Mouse (Mus musculus): ENCODE results near the gene Rif1. TPM values are rescaled to one million over a fixed set of nuclear protein-coding genes. Genes with fewer than 3 reads are reported as not detected.

Gene Rif1
- polyA plus RNA-seq, 1 experiment from 2014 or later: 39.4 TPM

DNA sequence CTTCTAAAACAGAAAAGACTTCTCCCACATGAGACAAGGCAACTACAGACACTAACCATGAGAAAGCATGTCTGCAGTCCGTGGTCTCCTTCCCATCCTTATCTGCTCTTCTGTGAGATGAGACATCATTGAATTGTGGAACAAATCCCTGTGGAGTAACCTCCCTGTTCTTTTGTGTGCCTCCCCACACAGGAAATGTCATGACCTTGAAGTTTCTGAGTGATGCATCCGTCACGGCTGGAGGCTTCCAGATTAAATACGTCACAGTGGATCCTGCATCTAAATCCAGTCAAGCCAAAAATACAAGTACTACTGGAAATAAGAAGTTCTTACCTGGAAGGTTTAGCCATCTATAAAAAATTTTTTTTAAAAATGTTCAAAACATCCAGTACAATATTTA lies 17.0 kb upstream of the Rif1 start:
- Histone ChIP-seq H3K4me1 (ENCODE audit: control insufficient read depth, insufficient read depth, low read length) (no peaks in the 10 kb centered on the region), H3K27me3 (ENCODE audit: control insufficient read depth, insufficient read depth, low read length) (no peaks in the 10 kb centered on the region), H3K4me2 (ENCODE audit: low read depth) (no peak overlapping the region), H3K27ac (ENCODE audit: low read depth, low read length) (no peak overlapping the region), H3K9me3 (ENCODE audit: control insufficient read depth, low read length) (no peaks in the 10 kb centered on the region), H3K4me3 (ENCODE audit: low read depth, low read length) (no peak overlapping the region), H3K9ac (ENCODE audit: low read length) (no peak overlapping the region), H3K36me3 (ENCODE audit: control insufficient read depth, insufficient read depth, low read length) (no peaks in the 10 kb centered on the region)
- DNase-seq (ENCODE audit: low spot score) (no peak), ATAC-seq (ENCODE audit: insufficient read depth, low FRiP score, low TSS enrichment) (no peak)
- 48% methylated on average over 4 of the region's 4 CpGs for WGBS

DNA sequence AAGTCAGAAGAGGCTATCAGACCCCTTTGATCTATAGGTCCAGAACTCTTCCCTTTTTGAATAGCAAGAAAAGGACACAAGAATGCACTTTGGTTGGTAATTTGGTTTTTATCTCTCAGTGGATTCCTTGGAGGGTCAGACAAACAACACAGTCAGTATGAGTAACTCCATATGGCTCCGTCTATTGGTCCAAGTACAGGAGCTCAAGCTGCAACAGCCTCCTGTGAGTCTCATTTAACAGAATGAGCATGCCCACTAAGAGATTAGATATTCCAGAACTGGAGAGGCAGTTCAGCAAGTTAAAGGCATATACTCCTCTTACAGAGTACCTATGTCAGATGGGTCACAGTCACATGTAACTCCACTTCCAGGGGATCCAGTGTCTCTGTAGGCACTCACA lies 15.5 kb upstream of the Rif1 start:
- Histone ChIP-seq H3K4me3 (ENCODE audit: low read depth, low read length) (no peak overlapping the region), H3K9ac (ENCODE audit: low read length) (no peak overlapping the region), H3K27ac (ENCODE audit: low read depth, low read length) (no peak overlapping the region), H3K9me3 (ENCODE audit: control insufficient read depth, low read length) (no peaks in the 10 kb centered on the region), H3K4me1 (ENCODE audit: control insufficient read depth, insufficient read depth, low read length) (no peaks in the 10 kb centered on the region), H3K4me2 (ENCODE audit: low read depth) (no peak overlapping the region), H3K36me3 (ENCODE audit: control insufficient read depth, insufficient read depth, low read length) (no peaks in the 10 kb centered on the region), H3K27me3 (ENCODE audit: control insufficient read depth, insufficient read depth, low read length) (no peaks in the 10 kb centered on the region)
- DNase-seq (ENCODE audit: low spot score): no peak
- no peak for ATAC-seq (ENCODE audit: insufficient read depth, low FRiP score, low TSS enrichment)
- WGBS: 79% methylated on average over 1 of the region's 1 CpGs

DNA sequence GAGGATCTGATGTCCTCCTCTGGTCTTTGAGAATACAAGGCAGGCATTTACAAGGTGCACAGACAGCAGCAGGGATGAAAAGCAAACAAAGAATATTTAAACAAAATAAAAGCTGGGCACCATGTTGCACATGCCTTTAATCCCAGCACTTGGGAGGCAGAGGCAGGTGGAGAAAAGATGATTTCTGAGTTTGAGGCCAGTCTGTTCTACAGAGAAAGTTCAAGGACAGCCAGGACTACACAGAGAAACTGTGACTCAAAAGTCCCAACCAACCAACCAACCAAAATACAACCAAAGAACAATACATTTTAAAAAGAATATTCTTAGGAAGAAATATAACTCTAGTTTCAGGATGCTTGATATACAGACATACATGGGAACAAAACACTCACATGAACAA lies 15.0 kb upstream of the Rif1 start:
- Histone ChIP-seq H3K27ac (ENCODE audit: low read depth, low read length) (no peak overlapping the region), H3K27me3 (ENCODE audit: control insufficient read depth, insufficient read depth, low read length) (no peaks in the 10 kb centered on the region), H3K9me3 (ENCODE audit: control insufficient read depth, low read length) (no peaks in the 10 kb centered on the region), H3K4me3 (ENCODE audit: low read depth, low read length) (no peak overlapping the region), H3K4me2 (ENCODE audit: low read depth) (no peak overlapping the region), H3K36me3 (ENCODE audit: control insufficient read depth, insufficient read depth, low read length) (no peaks in the 10 kb centered on the region), H3K4me1 (ENCODE audit: control insufficient read depth, insufficient read depth, low read length) (no peaks in the 10 kb centered on the region), H3K9ac (ENCODE audit: low read length) (no peak overlapping the region)
- DNase-seq (ENCODE audit: low spot score) (no peak), ATAC-seq (ENCODE audit: insufficient read depth, low FRiP score, low TSS enrichment) (no peak)

DNA sequence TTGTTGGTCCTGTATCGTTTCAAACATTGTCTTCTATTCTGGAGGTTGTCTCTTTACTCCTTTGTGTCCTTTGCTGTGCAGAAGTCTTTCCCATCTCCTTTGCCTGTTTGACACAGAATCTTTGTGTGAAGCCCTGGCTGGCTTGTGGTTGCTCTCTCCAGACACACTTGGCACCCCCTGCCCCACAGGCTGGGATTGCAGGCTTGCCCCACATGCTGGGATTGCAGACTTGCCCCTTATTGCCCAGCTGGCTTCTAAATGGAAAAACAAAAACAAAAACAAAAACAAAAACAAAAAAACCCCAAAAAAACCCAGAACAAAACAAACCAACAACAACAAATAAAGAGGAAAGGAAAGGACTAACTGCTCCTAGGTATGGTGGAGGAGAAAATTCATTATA lies 4.0 kb upstream of the Rif1 start:
- 63% methylated on average over 1 of the region's 1 CpGs for WGBS
- DNase-seq (ENCODE audit: low spot score) (no peak), ATAC-seq (ENCODE audit: insufficient read depth, low FRiP score, low TSS enrichment) (no peak)
- Histone ChIP-seq H3K9ac (ENCODE audit: low read length) (no peak overlapping the region), H3K4me3 (ENCODE audit: low read depth, low read length) (no peak overlapping the region), H3K36me3 (ENCODE audit: control insufficient read depth, insufficient read depth, low read length) (no peaks in the 10 kb centered on the region), H3K4me1 (ENCODE audit: control insufficient read depth, insufficient read depth, low read length) (0 out of 2 replicates have a peak, but pooled peaks cover 7% of the 10 kb centered on the region), H3K27ac (ENCODE audit: low read depth, low read length) (no peak overlapping the region), H3K4me2 (ENCODE audit: low read depth) (no peak overlapping the region), H3K27me3 (ENCODE audit: control insufficient read depth, insufficient read depth, low read length) (no peaks in the 10 kb centered on the region), H3K9me3 (ENCODE audit: control insufficient read depth, low read length) (no peaks in the 10 kb centered on the region)

DNA sequence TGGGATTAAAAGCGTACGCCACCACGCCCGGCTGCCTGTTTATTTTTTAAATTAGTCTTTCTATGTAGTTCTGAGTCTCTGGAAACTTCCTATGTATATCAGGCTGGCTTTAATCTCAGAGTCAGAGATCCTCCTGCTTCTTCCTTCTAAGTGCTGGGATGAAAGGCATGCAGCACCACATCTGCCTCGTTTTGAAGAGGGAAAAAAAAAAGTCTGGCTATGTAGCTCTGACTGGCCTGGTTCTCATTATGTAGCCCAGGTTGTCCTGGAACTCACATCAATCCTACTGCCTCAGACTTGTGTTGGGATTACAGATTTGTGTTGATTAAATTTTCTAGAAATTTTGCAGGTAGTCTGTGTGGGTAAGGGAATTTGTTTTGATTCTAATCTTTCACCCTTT lies 1.8 kb upstream of the Rif1 start:
- no peaks in the 10 kb centered on the region for H3K27me3 ChIP-seq (ENCODE audit: control insufficient read depth, insufficient read depth, low read length)
- DNase-seq (ENCODE audit: low spot score): no peak
- no peaks in the 10 kb centered on the region for H3K9me3 ChIP-seq (ENCODE audit: control insufficient read depth, low read length)
- H3K9ac ChIP-seq (ENCODE audit: low read length): no peak overlapping the region
- no peak for ATAC-seq (ENCODE audit: insufficient read depth, low FRiP score, low TSS enrichment)
- no peak overlapping the region for H3K4me3 ChIP-seq (ENCODE audit: low read depth, low read length)
- WGBS: 89% methylated on average over 5 of the region's 5 CpGs
- H3K4me2 ChIP-seq (ENCODE audit: low read depth): no peak overlapping the region
- H3K27ac ChIP-seq (ENCODE audit: low read depth, low read length): no peak overlapping the region
- 0 out of 2 replicates have a peak, but pooled peaks cover 9% of the 10 kb centered on the region for H3K4me1 ChIP-seq (ENCODE audit: control insufficient read depth, insufficient read depth, low read length)
- no peaks in the 10 kb centered on the region for H3K36me3 ChIP-seq (ENCODE audit: control insufficient read depth, insufficient read depth, low read length)

DNA sequence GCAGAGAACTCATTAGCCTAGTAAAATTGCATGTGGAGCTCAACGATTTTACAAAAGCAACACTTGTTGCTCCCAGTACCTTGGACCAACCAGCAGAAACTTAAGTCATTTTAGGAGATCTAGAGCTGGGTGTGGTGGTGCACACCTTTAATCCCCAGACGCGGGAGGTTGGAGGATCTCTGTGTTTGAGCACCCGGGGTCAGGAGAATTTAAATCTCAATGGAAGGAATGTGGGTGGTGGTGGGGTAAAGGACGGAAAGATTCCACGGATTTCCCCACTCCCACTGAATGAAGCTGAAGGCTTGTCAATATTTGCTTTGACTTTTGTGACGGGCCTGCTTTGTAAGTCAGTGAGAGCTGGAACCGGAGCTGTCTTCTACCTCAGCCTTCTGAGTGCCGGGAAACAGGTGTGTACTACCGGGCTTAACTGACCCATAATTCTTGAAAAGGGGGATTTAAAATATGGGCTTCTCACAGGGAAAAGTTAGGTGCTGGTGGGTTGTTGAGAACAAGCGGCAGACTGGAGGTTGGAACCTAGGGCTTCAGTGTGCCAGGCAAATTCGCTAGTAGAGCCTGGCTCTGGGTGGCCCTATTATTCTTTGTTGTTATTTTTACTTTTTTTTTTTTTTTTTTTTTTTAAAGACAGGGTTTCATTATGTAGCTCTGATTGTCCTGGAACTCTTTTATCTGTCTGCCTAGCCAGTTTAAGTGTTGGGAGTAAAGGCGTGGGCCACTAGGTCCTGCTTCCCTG lies 1.2 kb upstream of the Rif1 start:
- H3K4me3 ChIP-seq (ENCODE audit: low read depth, low read length): no peak overlapping the region; the same call in 1 of the 2 replicates
- H3K27me3 ChIP-seq (ENCODE audit: control insufficient read depth, insufficient read depth, low read length): no peaks in the 10 kb centered on the region
- no peak for DNase-seq (ENCODE audit: low spot score)
- H3K9me3 ChIP-seq (ENCODE audit: control insufficient read depth, low read length): no peaks in the 10 kb centered on the region
- H3K27ac ChIP-seq (ENCODE audit: low read depth, low read length): no peak overlapping the region
- H3K4me1 ChIP-seq (ENCODE audit: control insufficient read depth, insufficient read depth, low read length): 0 out of 2 replicates have a peak, but pooled peaks cover 9% of the 10 kb centered on the region
- peak overlapping the region; percentile 70 for H3K4me2 ChIP-seq (ENCODE audit: low read depth)
- no peak for ATAC-seq (ENCODE audit: insufficient read depth, low FRiP score, low TSS enrichment)
- H3K36me3 ChIP-seq (ENCODE audit: control insufficient read depth, insufficient read depth, low read length): no peaks in the 10 kb centered on the region
- H3K9ac ChIP-seq (ENCODE audit: low read length): no peak overlapping the region
- 29% methylated on average over 13 of the region's 13 CpGs for WGBS

DNA sequence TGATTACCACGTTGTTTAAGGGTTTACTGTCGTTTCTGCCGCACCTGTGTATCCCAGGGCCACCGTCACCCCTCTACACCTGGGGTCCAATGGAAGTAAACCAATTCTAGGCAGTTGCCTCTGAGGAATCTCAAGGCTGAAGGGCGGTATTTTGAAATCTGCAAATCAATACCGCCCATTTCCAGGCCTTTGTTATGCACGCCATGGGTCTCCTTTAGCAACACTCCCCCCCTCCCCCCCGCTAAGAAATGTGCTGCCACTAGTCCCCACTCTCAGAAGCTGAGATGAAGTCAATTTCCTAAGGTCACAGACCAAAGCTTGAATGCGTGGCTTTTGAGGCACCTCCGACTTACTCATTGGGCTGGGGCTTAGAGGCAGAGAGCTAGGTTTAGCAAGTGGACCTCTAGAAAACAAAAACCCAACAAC lies 554 bp upstream of the Rif1 start:
- H3K36me3 ChIP-seq (ENCODE audit: control insufficient read depth, insufficient read depth, low read length): peaks cover under 1% of the 10 kb centered on the region; the same call in 1 of the 2 replicates
- H3K4me1 ChIP-seq (ENCODE audit: control insufficient read depth, insufficient read depth, low read length): 0 out of 2 replicates have a peak, but pooled peaks cover 9% of the 10 kb centered on the region
- peak overlapping the region; percentile 95 for H3K9ac ChIP-seq (ENCODE audit: low read length)
- 3% methylated on average over 10 of the region's 10 CpGs for WGBS
- H3K27ac ChIP-seq (ENCODE audit: low read depth, low read length): peak overlapping the region; percentile 70; the same call in 1 of the 2 replicates
- peak; percentile 43 for ATAC-seq (ENCODE audit: insufficient read depth, low FRiP score, low TSS enrichment)
- H3K27me3 ChIP-seq (ENCODE audit: control insufficient read depth, insufficient read depth, low read length): no peaks in the 10 kb centered on the region
- H3K4me3 ChIP-seq (ENCODE audit: low read depth, low read length): peak overlapping the region; percentile 99
- no peak for DNase-seq (ENCODE audit: low spot score)
- peak overlapping the region; percentile 70 for H3K4me2 ChIP-seq (ENCODE audit: low read depth)
- no peaks in the 10 kb centered on the region for H3K9me3 ChIP-seq (ENCODE audit: control insufficient read depth, low read length)

DNA sequence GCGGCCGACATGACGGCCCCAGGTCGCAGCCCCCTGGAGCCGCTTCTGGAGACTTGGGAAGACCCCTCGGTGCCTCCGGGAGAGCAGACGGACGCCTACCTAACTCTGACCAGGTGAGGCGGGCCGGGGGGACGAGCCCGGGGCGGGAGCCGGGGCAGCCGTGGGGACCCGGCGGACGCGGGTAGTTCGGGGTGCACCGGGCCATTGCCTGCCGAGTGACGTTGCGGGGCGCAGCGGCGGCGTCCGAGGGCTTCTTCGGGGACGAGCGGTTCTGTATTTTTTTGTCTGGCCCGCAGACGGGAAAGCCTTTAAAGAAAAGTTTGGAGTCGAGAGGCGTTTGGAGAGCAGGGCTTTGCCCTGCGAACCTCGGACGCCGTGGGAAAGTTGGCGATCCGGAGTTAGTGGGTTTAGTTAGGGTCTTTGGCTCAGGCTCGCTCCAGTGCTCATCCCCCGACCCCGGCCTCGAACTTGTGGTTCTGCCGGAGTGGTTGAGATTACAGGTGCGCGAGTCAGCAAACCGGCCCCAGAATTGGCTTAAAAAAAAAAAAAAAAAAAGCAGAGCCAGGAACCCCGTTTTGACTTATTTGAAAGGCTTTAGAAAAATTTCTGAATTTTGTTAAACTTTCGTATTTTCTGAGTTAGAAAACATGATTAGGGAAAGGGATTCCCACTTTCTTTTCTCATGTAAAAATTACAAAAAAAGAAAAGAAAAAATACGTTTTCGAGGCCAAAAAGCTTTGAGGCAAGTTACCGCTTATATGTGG lies 691 bp downstream of the Rif1 start:
- DNase-seq (ENCODE audit: low spot score) (no peak), ATAC-seq (ENCODE audit: insufficient read depth, low FRiP score, low TSS enrichment) (no peak; the same call in 1 of the 2 replicates)
- Histone ChIP-seq H3K4me3 (ENCODE audit: low read depth, low read length) (peak overlapping the region; percentile 99), H3K4me1 (ENCODE audit: control insufficient read depth, insufficient read depth, low read length) (0 out of 2 replicates have a peak, but pooled peaks cover 9% of the 10 kb centered on the region), H3K9me3 (ENCODE audit: control insufficient read depth, low read length) (no peaks in the 10 kb centered on the region), H3K4me2 (ENCODE audit: low read depth) (peak overlapping the region; percentile 70), H3K9ac (ENCODE audit: low read length) (peak overlapping the region; percentile 95), H3K27ac (ENCODE audit: low read depth, low read length) (peak overlapping the region; percentile 70), H3K36me3 (ENCODE audit: control insufficient read depth, insufficient read depth, low read length) (peaks cover 3% of the 10 kb centered on the region; the same call in 1 of the 2 replicates), H3K27me3 (ENCODE audit: control insufficient read depth, insufficient read depth, low read length) (no peaks in the 10 kb centered on the region)
- 1% methylated on average over 56 of the region's 56 CpGs for WGBS
